Mouse (Mus musculus) E14TG2a.4 (cell line): Measurements from ENCODE around the gene Twist2.

Experiments
- H3K27me3 ChIP-seq: 2 replicates; pipeline ENCODE4 v1.6.1; 2014; ENCODE audit warnings: low read length, control low read depth; ENCODE audit not compliant: insufficient read depth
- H3K36me3 ChIP-seq: 2 replicates; pipeline ENCODE4 v1.6.1; 2014; ENCODE audit warnings: low read length, control low read depth; ENCODE audit not compliant: insufficient read depth
- H3K4me1 ChIP-seq: replicated peaks from 2 replicates; pipeline ENCODE4 v1.6.1; 2014; ENCODE audit warnings: low read depth, low read length, control low read depth
- H3K4me3 ChIP-seq: replicated peaks from 2 replicates; pipeline ENCODE4 v1.5.1; 2014; ENCODE audit warnings: mild to moderate bottlenecking, low read length
- H3K9me3 ChIP-seq: 2 replicates; pipeline ENCODE4 v1.6.1; 2014; ENCODE audit warnings: low read length, control low read depth
- CTCF ChIP-seq: conservative IDR thresholded peaks from 2 replicates; pipeline ENCODE4 v1.5.1; 2014; ENCODE audit warnings: low read length
- NANOG ChIP-seq: IDR thresholded peaks from 2 replicates; pipeline ENCODE4 v1.6.1; 2014; ENCODE audit warnings: borderline replicate concordance, low read length, mixed read lengths
- POU5F1 ChIP-seq: IDR thresholded peaks from 2 replicates; pipeline ENCODE4 v1.6.1; 2014; ENCODE audit warnings: low read length, borderline replicate concordance

The Twist2 gene

GRCm38 (mm10) chr1:91762528-91763091, 38.7 kb upstream of the Twist2 start:
- Histone ChIP-seq H3K36me3 (no peaks in the 10 kb centered on the region), H3K27me3 (no peaks in the 10 kb centered on the region; the same call in 1 of the 2 replicates), H3K9me3 (no peaks in the 10 kb centered on the region), H3K4me1 (0 out of 2 replicates have a peak, but pooled peaks cover 5% of the 10 kb centered on the region), H3K4me3 (no peak overlapping the region)
- TF ChIP-seq POU5F1, result no peak
- no peak for TF ChIP-seq NANOG
- no peak for TF ChIP-seq CTCF

GRCm38 (mm10) chr1:91770221-91770624, 31.0 kb upstream of the Twist2 start:
- H3K4me3 ChIP-seq, result peak overlapping the region; percentile 17; the same call in 1 of the 2 replicates
- H3K4me1 ChIP-seq, result peaks cover 34% of the 10 kb centered on the region
- peaks cover 16% of the 10 kb centered on the region for H3K27me3 ChIP-seq
- no peak for TF ChIP-seq POU5F1
- no peak for TF ChIP-seq NANOG
- no peak for TF ChIP-seq CTCF
- no peaks in the 10 kb centered on the region for H3K36me3 ChIP-seq
- H3K9me3 ChIP-seq, result no peaks in the 10 kb centered on the region

- Histone ChIP-seq H3K36me3 (no peaks in the 10 kb centered on the region), H3K4me3 (peak overlapping the region; percentile 17), H3K27me3 (peaks cover 16% of the 10 kb centered on the region), H3K4me1 (peaks cover 36% of the 10 kb centered on the region), H3K9me3 (no peaks in the 10 kb centered on the region)
- TF ChIP-seq POU5F1 (no peak), CTCF (no peak), NANOG (no peak)
These were observed 30.6 kb upstream of the Twist2 start for GRCm38 (mm10) chr1:91770676-91771075.

- Histone ChIP-seq H3K36me3 (no peaks in the 10 kb centered on the region), H3K4me3 (no peak overlapping the region), H3K27me3 (peaks cover 48% of the 10 kb centered on the region), H3K9me3 (peaks cover 5% of the 10 kb centered on the region; the same call in 1 of the 2 replicates), H3K4me1 (peaks cover 30% of the 10 kb centered on the region)
- TF ChIP-seq NANOG, result no peak
- no peak for TF ChIP-seq CTCF
- no peak for TF ChIP-seq POU5F1
These were observed 24.3 kb upstream of the Twist2 start for GRCm38 (mm10) chr1:91776928-91777327.

GRCm38 (mm10) chr1:91779819-91780218, 21.4 kb upstream of the Twist2 start:
- peaks cover 36% of the 10 kb centered on the region for H3K27me3 ChIP-seq
- TF ChIP-seq CTCF (no peak), NANOG (no peak), POU5F1 (no peak)
- peaks cover 21% of the 10 kb centered on the region for H3K9me3 ChIP-seq
- H3K36me3 ChIP-seq, result no peaks in the 10 kb centered on the region
- no peak overlapping the region for H3K4me3 ChIP-seq
- H3K4me1 ChIP-seq, result peaks cover 28% of the 10 kb centered on the region

- H3K4me3 ChIP-seq, result no peak overlapping the region
- peaks cover 37% of the 10 kb centered on the region for H3K27me3 ChIP-seq
- no peaks in the 10 kb centered on the region for H3K36me3 ChIP-seq
- H3K4me1 ChIP-seq, result peaks cover 21% of the 10 kb centered on the region
- TF ChIP-seq NANOG, result no peak
- no peak for TF ChIP-seq CTCF
- TF ChIP-seq POU5F1, result no peak
- H3K9me3 ChIP-seq, result peaks cover 28% of the 10 kb centered on the region
These were observed 20.1 kb upstream of the Twist2 start for GRCm38 (mm10) chr1:91781182-91781581.

GRCm38 (mm10) chr1:91784162-91784561, 17.1 kb upstream of the Twist2 start:
- H3K4me3 ChIP-seq, result no peak overlapping the region
- peaks cover 35% of the 10 kb centered on the region for H3K27me3 ChIP-seq
- no peak for TF ChIP-seq POU5F1
- TF ChIP-seq CTCF, result no peak
- no peak for TF ChIP-seq NANOG
- no peaks in the 10 kb centered on the region for H3K36me3 ChIP-seq
- H3K4me1 ChIP-seq, result no peaks in the 10 kb centered on the region
- peaks cover 38% of the 10 kb centered on the region for H3K9me3 ChIP-seq

GRCm38 (mm10) chr1:91799323-91799722, 1.9 kb upstream of the Twist2 start:
- H3K36me3 ChIP-seq, result no peaks in the 10 kb centered on the region
- H3K4me3 ChIP-seq, result no peak overlapping the region
- peaks cover 73% of the 10 kb centered on the region for H3K27me3 ChIP-seq
- H3K4me1 ChIP-seq, result peaks cover 23% of the 10 kb centered on the region
- H3K9me3 ChIP-seq, result peaks cover 6% of the 10 kb centered on the region; the same call in 1 of the 2 replicates
- TF ChIP-seq POU5F1 (no peak), NANOG (no peak), CTCF (no peak)

- Histone ChIP-seq H3K9me3 (peaks cover 6% of the 10 kb centered on the region; the same call in 1 of the 2 replicates), H3K27me3 (peaks cover 81% of the 10 kb centered on the region), H3K36me3 (no peaks in the 10 kb centered on the region), H3K4me3 (peak overlapping the region; percentile 76), H3K4me1 (peaks cover 23% of the 10 kb centered on the region)
- TF ChIP-seq NANOG, result no peak
- TF ChIP-seq CTCF, result no peak
- no peak for TF ChIP-seq POU5F1
These were observed 913 bp upstream of the Twist2 start for GRCm38 (mm10) chr1:91800348-91800747.
